Mouse (Mus musculus) 3134 (cell line): ENCODE measurements at regions not wholly inside any gene's neighbourhood (a gene's known extent, or its start where the extent isn't known, plus 50 kb on each side); places are given as distances from the start of the nearest gene placed in this dataset.

Source experiments
- DNase-seq: peaks from one replicate; pipeline ENCODE4 v3.0.0-alpha.2; 2011; ENCODE audit warnings: low spot score; ENCODE audit not compliant: insufficient read length; ENCODE audit errors: extremely low read depth

GRCm38 (mm10) chr14:17234898-17235297, 415.9 kb upstream of the Rarb start:
- no peak for DNase-seq

- DNase-seq = no peak
Measured at GRCm38 (mm10) chr14:17211502-17211901, 392.5 kb upstream of the Rarb start.

- no peak for DNase-seq
Measured at GRCm38 (mm10) chr14:17205691-17206090, 386.7 kb upstream of the Rarb start.

GRCm38 (mm10) chr14:17203251-17204015, 384.5 kb upstream of the Rarb start:
- DNase-seq = no peak

GRCm38 (mm10) chr14:17192953-17193352, 374.0 kb upstream of the Rarb start:
- DNase-seq = no peak

- DNase-seq = no peak
Measured at GRCm38 (mm10) chr14:17173218-17173617, 354.3 kb upstream of the Rarb start.

- DNase-seq = no peak
Measured at GRCm38 (mm10) chr14:17172330-17173110, 353.6 kb upstream of the Rarb start.

- DNase-seq = no peak
Measured at GRCm38 (mm10) chr14:17171896-17172295, 352.9 kb upstream of the Rarb start.

- DNase-seq = no peak
Measured at GRCm38 (mm10) chr14:17158324-17158723, 339.4 kb upstream of the Rarb start.

GRCm38 (mm10) chr14:17156402-17156954, 337.5 kb upstream of the Rarb start:
- no peak for DNase-seq

- DNase-seq = no peak
Measured at GRCm38 (mm10) chr14:17120679-17121078, 301.7 kb upstream of the Rarb start.

GRCm38 (mm10) chr14:17106668-17107067, 287.7 kb upstream of the Rarb start:
- no peak for DNase-seq

GRCm38 (mm10) chr14:17102486-17102885, 283.5 kb upstream of the Rarb start:
- no peak for DNase-seq

GRCm38 (mm10) chr14:17090573-17090937, 271.6 kb upstream of the Rarb start:
- DNase-seq = no peak

- no peak for DNase-seq
Measured at GRCm38 (mm10) chr14:17089640-17090572, 270.9 kb upstream of the Rarb start.

- DNase-seq = no peak
Measured at GRCm38 (mm10) chr14:17089089-17089634, 270.2 kb upstream of the Rarb start.

- DNase-seq = no peak
Measured at GRCm38 (mm10) chr14:17087828-17088227, 268.9 kb upstream of the Rarb start.

GRCm38 (mm10) chr14:17083907-17084306, 265.0 kb upstream of the Rarb start:
- no peak for DNase-seq

GRCm38 (mm10) chr14:17081904-17082303, 262.9 kb upstream of the Rarb start:
- DNase-seq = no peak

GRCm38 (mm10) chr14:17079513-17079912, 260.6 kb upstream of the Rarb start:
- no peak for DNase-seq
